Mouse (Mus musculus) hindbrain, embryonic 11.5 days (tissue): ENCODE data around the gene Gadd45g. TPM values are rescaled to one million over a fixed set of nuclear protein-coding genes. Genes with fewer than 3 reads are reported as not detected.

Experiments
- ATAC-seq: fragments of 200-750 bp; cut with Nextera tagmentation; 2 replicates; pipeline ENCODE4 v1.8.0; 2017; ENCODE audit warnings: mild to moderate bottlenecking, moderate TSS enrichment, moderate library complexity; ENCODE audit not compliant: low FRiP score
- DNase-seq: peaks from one replicate; pipeline ENCODE4 v3.0.0-alpha.2; 2015; ENCODE audit warnings: low spot score
- H3K27ac ChIP-seq: fragments of 300-500 bp; sonication (generic); 2 replicates; pipeline ENCODE4 v1.5.1; 2014; ENCODE audit warnings: mild to moderate bottlenecking, low read depth, low read length
- H3K27me3 ChIP-seq: fragments of 300-500 bp; sonication (generic); 2 replicates; pipeline ENCODE4 v1.6.1; 2014; ENCODE audit warnings: mild to moderate bottlenecking, low read length, moderate library complexity, mixed read lengths; ENCODE audit not compliant: control insufficient read depth, insufficient read depth
- H3K36me3 ChIP-seq: fragments of 300-500 bp; sonication (generic); 2 replicates; pipeline ENCODE4 v1.6.1; 2014; ENCODE audit warnings: mild to moderate bottlenecking, low read length, moderate library complexity, mixed read lengths; ENCODE audit not compliant: control insufficient read depth, insufficient read depth
- H3K4me1 ChIP-seq: fragments of 300-500 bp; sonication (generic); replicated peaks from 2 replicates; pipeline ENCODE4 v1.6.1; 2014; ENCODE audit warnings: low read length, mixed read lengths; ENCODE audit not compliant: control insufficient read depth, insufficient read depth
- H3K4me2 ChIP-seq: fragments of 300-500 bp; sonication (generic); replicated peaks from 2 replicates; pipeline ENCODE4 v1.6.1; 2014; ENCODE audit warnings: mild to moderate bottlenecking, low read depth, low read length
- H3K4me3 ChIP-seq: fragments of 300-500 bp; sonication (generic); 2 replicates; pipeline ENCODE4 v1.5.1; 2014; ENCODE audit warnings: low read depth, low read length
- H3K9ac ChIP-seq: fragments of 300-500 bp; sonication (generic); 2 replicates; pipeline ENCODE4 v1.6.1; 2014; ENCODE audit warnings: low read depth, low read length
- H3K9me3 ChIP-seq: fragments of 300-500 bp; sonication (generic); 2 replicates; pipeline ENCODE4 v1.6.1; 2016; ENCODE audit warnings: low read length; ENCODE audit not compliant: control insufficient read depth
- WGBS: fragments of 180-500 bp; shearing (Covaris S2); extraction: QIAGEN DNeasy Blood & Tissue Kit; methylation state at CpG from one replicate; pipeline ENCODE4 v1.1.7; 2014; 5-methylcytosine and 5-hydroxymethylcytosine counted together
- polyA plus RNA-seq: library from polyadenylated mRNA; unstranded; fragments of >200 nt; fragmentation: Nextera tagmentation; extraction: Ambion mirVana; gene quantifications from 2 replicates; pipeline ENCODE4 v1.2.1, GENCODE M21; 2014

The Gadd45g gene
- polyA plus RNA-seq, 1 experiment from 2014 or later = 174 TPM

DNA sequence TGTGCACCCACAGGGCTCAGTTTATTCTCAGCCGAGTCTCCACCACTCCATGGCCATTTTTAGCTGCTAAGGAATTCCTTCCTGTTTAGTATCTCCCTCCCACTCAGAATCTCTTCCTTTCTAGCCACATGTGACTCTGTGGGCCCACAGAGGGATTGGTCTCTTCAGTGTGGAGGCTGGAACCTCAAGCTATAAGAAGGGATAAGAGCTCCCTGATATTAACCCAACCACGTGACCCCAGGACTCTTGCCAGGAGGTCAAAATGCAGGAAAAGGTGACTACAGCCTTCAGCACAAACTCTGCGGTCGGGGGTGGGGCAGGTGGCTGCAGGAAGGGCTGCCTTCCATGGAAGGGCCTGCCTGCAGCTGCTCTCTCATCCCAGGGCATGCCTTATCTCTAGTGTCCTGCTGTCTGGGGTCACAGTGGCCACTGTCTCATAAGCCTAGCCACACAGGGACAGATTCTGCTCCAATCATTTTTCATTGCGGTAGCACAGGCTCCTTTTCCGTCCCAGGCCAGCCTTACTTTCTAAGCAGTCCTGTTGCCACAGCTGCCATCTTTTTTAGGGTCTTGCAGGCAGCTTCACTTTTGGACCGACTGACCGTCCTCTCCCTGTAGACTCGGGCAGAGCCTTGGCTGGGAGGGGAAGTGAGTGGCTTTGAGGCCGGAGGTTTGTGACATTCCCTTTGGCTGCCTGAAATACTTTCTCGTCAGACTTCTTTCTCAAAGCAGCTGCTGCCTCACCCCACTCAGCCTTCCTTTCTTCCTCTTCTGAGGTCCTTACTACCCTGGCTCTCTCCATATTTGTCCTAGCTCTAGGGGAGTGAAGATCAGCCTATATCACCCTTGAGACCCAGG is 35.0 kb downstream of the Gadd45g start:
- H3K27me3 ChIP-seq = no peaks in the 10 kb centered on the region; the same call in 1 of the 2 replicates
- no peak overlapping the region for H3K27ac ChIP-seq
- 0 out of 2 replicates have a peak, but pooled peaks cover 2% of the 10 kb centered on the region for H3K4me1 ChIP-seq
- H3K4me2 ChIP-seq = no peak overlapping the region
- DNase-seq = no peak
- H3K4me3 ChIP-seq = no peak overlapping the region
- H3K9me3 ChIP-seq = no peaks in the 10 kb centered on the region
- no peak overlapping the region for H3K9ac ChIP-seq
- no peaks in the 10 kb centered on the region for H3K36me3 ChIP-seq
- ATAC-seq = no peak
- WGBS = 68% methylated on average over 11 of the region's 11 CpGs

DNA sequence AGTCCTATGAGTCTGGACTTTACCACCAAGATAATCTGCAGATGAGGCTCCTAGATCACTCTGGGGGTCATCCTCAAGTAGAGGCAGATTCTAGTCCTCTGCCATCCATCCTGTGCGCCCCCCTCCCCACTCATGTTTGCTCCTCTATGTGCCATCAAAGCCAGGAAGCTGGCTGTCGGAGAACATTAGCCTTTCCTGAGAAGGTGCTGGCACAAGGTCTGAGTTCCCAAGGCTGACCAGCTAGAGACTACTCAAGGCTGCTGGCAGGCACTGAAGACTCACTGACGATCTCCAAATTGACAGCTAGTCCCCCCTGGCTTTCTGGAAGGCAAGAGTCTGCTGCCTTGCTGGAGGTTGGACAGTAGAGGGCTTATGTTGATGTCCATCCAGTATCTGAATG is 35.7 kb downstream of the Gadd45g start:
- H3K4me2 ChIP-seq = no peak overlapping the region
- H3K36me3 ChIP-seq = no peaks in the 10 kb centered on the region
- H3K4me1 ChIP-seq = 0 out of 2 replicates have a peak, but pooled peaks cover 2% of the 10 kb centered on the region
- no peak overlapping the region for H3K27ac ChIP-seq
- ATAC-seq = no peak
- no peak overlapping the region for H3K9ac ChIP-seq
- no peaks in the 10 kb centered on the region for H3K9me3 ChIP-seq
- no peak for DNase-seq
- H3K4me3 ChIP-seq = no peak overlapping the region
- WGBS = 88% methylated on average over 3 of the region's 3 CpGs
- no peaks in the 10 kb centered on the region; the same call in 1 of the 2 replicates for H3K27me3 ChIP-seq

DNA sequence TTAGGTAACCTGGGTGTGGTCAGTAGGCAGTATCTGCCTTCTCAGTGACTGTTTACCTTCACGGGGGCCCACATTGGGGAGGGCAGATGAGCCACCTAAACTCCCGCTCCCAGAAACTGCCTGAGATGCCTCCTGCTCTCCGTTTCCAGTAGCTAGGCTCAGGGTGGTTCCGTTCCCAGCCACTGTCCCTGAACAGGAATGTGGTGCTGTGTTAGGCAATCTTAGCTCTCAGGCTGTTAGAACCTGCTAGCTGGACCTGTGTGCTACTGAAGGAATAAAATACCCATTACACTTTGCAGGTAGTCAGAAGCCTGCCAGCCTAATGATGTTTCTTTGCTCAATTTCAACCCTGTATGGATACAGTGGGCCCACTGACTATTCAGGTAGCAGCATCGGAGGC is 37.8 kb downstream of the Gadd45g start:
- no peak for DNase-seq
- whole genome bisulfite sequencing = 76% methylated on average over 5 of the region's 5 CpGs
- H3K9ac ChIP-seq = no peak overlapping the region

DNA sequence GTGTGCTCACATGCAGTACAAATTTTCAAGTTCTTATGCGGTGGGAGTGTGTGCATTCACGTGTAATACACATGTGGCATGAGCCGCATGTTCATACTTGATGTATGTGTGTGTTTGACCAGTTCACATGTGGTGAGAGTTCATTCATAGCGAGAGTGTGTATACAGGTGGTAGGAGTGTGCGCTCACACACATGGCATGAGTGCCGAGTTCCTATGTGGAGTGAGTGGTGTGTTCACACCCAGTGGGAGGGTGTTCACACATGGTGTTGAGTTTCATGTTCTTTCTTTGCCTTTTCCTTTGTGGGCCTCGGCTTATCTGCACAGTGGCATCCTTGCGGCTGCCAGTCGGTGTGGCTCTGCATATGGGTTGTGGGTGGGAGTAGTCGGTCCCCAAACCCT is 39.1 kb downstream of the Gadd45g start:
- ATAC-seq = no peak
- H3K4me2 ChIP-seq = no peak overlapping the region
- H3K4me3 ChIP-seq = no peak overlapping the region
- H3K9me3 ChIP-seq = no peaks in the 10 kb centered on the region
- no peak for DNase-seq
- no peak overlapping the region for H3K9ac ChIP-seq
- H3K4me1 ChIP-seq = 0 out of 2 replicates have a peak, but pooled peaks cover 2% of the 10 kb centered on the region
- 90% methylated on average over 10 of the region's 10 CpGs for WGBS
- H3K27me3 ChIP-seq = no peaks in the 10 kb centered on the region; the same call in 1 of the 2 replicates
- no peak overlapping the region for H3K27ac ChIP-seq
- no peaks in the 10 kb centered on the region for H3K36me3 ChIP-seq

More for the DNA sequence above, 37.8 kb downstream of the Gadd45g start:
- 0 out of 2 replicates have a peak, but pooled peaks cover 2% of the 10 kb centered on the region for H3K4me1 ChIP-seq
- H3K27ac ChIP-seq = no peak overlapping the region
- no peaks in the 10 kb centered on the region for H3K9me3 ChIP-seq
- H3K4me3 ChIP-seq = no peak overlapping the region
- H3K27me3 ChIP-seq = no peaks in the 10 kb centered on the region; the same call in 1 of the 2 replicates
- no peak overlapping the region for H3K4me2 ChIP-seq
- ATAC-seq = no peak
- H3K36me3 ChIP-seq = no peaks in the 10 kb centered on the region

DNA sequence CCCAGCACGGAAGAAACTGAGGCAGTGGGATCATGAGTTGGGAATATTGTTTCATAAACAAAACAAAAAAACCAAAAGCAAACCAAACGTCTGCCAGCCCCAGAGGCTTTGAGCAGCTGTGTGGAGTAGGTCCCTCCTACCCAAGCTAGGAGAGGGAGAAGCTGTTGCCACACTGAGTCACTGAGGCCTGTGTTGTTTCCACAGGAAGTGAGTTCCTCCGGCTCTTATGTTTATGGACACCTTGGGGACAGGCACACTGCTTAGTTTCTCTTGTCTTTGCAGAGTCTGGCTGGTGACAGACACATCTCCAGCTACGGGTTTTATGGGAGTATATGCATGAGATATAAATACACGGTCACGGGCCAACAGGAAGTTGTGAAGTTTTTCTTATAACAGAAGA is 39.6 kb downstream of the Gadd45g start:
- WGBS = 83% methylated on average over 6 of the region's 6 CpGs
- Histone ChIP-seq H3K4me2 (no peak overlapping the region), H3K9ac (no peak overlapping the region), H3K4me1 (0 out of 2 replicates have a peak, but pooled peaks cover 2% of the 10 kb centered on the region), H3K9me3 (no peaks in the 10 kb centered on the region), H3K4me3 (no peak overlapping the region), H3K27ac (no peak overlapping the region), H3K36me3 (no peaks in the 10 kb centered on the region), H3K27me3 (no peaks in the 10 kb centered on the region; the same call in 1 of the 2 replicates)
- DNase-seq (no peak), ATAC-seq (no peak)

DNA sequence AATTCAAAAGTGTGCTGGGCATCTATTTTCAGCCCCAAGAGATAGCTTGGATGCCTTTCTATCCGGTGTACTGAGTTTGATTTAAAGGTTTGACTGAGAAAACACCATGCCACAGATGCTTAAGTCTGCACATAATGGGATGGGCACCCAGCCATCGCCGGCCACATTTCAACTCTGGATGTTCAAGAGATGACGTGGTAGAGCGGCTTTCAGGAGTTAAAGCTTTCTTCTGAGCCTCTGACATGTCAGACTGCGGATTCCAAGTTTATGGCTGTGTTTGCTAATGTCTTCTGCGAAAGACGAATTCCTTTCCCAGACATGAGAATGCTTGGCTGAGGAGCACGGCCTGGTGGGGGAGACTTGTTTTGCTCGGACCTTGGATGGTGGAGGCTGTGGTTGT is 40.2 kb downstream of the Gadd45g start:
- DNase-seq (no peak), ATAC-seq (no peak)
- 92% methylated on average over 10 of the region's 10 CpGs for WGBS

DNA sequence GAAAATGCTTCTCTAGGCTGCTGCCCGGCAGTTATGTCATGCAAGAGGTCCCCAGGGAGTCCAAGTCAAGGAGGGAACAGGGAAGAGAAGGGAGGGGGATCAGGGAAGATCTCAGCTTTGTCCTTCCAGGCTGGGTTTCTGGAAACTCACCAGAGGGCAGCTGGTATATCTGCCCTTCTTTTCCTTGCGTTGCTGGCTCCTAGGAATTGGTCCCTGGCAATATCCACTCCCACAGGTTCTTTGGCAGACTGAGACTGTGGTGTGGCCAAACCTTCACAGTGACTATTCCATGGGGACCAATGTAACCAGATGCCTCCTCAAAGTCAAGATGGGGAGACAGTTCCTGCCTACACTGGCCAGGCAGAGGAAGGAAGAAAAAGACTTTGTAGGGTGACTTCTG is 41.9 kb downstream of the Gadd45g start:
- WGBS = 67% methylated on average over 2 of the region's 2 CpGs

More for the DNA sequence above, 40.2 kb downstream of the Gadd45g start:
- Histone ChIP-seq H3K9ac (no peak overlapping the region), H3K4me3 (no peak overlapping the region), H3K36me3 (no peaks in the 10 kb centered on the region), H3K27me3 (no peaks in the 10 kb centered on the region; the same call in 1 of the 2 replicates), H3K4me2 (no peak overlapping the region), H3K27ac (no peak overlapping the region), H3K9me3 (no peaks in the 10 kb centered on the region), H3K4me1 (0 out of 2 replicates have a peak, but pooled peaks cover 2% of the 10 kb centered on the region)

DNA sequence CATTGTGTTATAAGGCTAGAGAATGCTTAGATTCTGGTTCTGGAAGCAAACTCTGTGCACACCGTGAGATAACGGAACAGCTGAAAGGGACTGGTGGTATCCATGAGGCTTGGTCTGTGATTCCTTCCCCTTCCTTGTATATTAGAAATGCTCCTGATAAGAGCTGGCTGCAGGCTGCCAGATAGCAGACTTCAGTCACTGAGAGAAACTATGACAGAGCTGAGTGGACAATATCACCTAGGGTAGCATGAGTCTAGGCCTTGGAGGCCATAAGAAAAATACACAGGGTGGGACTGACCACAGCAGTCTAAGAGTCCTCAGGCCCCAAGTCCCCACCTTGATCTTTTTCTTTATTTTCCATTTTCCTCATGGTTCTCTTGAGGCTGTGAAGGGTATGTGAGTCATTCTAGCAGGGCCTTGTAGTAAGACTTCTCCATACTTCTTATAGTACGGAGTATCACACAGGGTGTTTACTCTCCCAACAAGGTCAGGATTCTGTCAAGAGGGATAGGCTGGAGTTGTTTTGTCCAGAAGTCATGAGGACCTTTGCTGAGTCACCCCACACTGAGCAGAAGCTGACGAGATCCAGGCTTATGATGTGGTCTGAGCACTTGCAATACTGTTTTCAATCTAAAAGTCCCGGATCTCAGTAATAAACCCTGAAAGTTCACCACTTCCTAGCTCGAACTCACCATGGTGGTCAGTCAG is 45.5 kb downstream of the Gadd45g start:
- no peaks in the 10 kb centered on the region for H3K9me3 ChIP-seq
- H3K9ac ChIP-seq = no peak overlapping the region
- no peaks in the 10 kb centered on the region for H3K27me3 ChIP-seq
- WGBS = 91% methylated on average over 6 of the region's 6 CpGs
- DNase-seq (no peak), ATAC-seq (no peak)
- H3K4me3 ChIP-seq = no peak overlapping the region
- no peaks in the 10 kb centered on the region for H3K36me3 ChIP-seq
- H3K4me1 ChIP-seq = no peaks in the 10 kb centered on the region
- no peak overlapping the region for H3K27ac ChIP-seq
- H3K4me2 ChIP-seq = no peak overlapping the region

More for the DNA sequence above, 41.9 kb downstream of the Gadd45g start:
- H3K27ac ChIP-seq = no peak overlapping the region
- no peaks in the 10 kb centered on the region for H3K9me3 ChIP-seq
- no peaks in the 10 kb centered on the region for H3K36me3 ChIP-seq
- no peak overlapping the region for H3K4me2 ChIP-seq
- DNase-seq (no peak), ATAC-seq (no peak)
- H3K4me1 ChIP-seq = 0 out of 2 replicates have a peak, but pooled peaks cover 2% of the 10 kb centered on the region
- H3K4me3 ChIP-seq = no peak overlapping the region
- no peak overlapping the region for H3K9ac ChIP-seq
- H3K27me3 ChIP-seq = no peaks in the 10 kb centered on the region; the same call in 1 of the 2 replicates
